Mouse (Mus musculus): ENCODE data around the gene Olfr934. TPM values are rescaled to one million over a fixed set of nuclear protein-coding genes. Genes with fewer than 3 reads are reported as not detected.

Olfr934 gene
- not detected in 2 replicates for polyA plus RNA-seq (2016; fragmentation: Nextera tagmentation; extraction: Ambion mirVana)

- ATAC-seq (ENCODE audit: insufficient number of reproducible peaks, insufficient read depth, low FRiP score, low TSS enrichment): no peak
- no peak within 1 kb of the TSS for H3K4me2 ChIP-seq (replicated peaks)
- WGBS: 92% methylated on average over 2 of the region's 2 CpGs
- H3K27me3 ChIP-seq: no peaks in the 10 kb centered on the region
- no peaks in the 10 kb centered on the region for H3K4me1 ChIP-seq
- no peak within 1 kb of the TSS for H3K4me3 ChIP-seq
- no peak within 1 kb of the TSS for H3K9ac ChIP-seq
- no peaks in the 10 kb centered on the region for H3K36me3 ChIP-seq
- H3K27ac ChIP-seq: no peak within 1 kb of the TSS
- no peaks in the 10 kb centered on the region for H3K9me3 ChIP-seq
These were observed at the start of gene Olfr934 for GRCm38 (mm10) chr9:38988215-38988614. Gene Olfr934 (minus strand): TSS chr9:38988315.

- H3K4me1 ChIP-seq: no peaks in the 10 kb centered on the region
- no peaks in the 10 kb centered on the region for H3K27me3 ChIP-seq
- no peaks in the 10 kb centered on the region for H3K9me3 ChIP-seq
- no peak within 1 kb of the TSS for H3K27ac ChIP-seq
- no peak within 1 kb of the TSS for H3K9ac ChIP-seq
- WGBS: 87% methylated on average over 1 of the region's 1 CpGs
- no peaks in the 10 kb centered on the region for H3K36me3 ChIP-seq
- no peak within 1 kb of the TSS for H3K4me2 ChIP-seq (replicated peaks)
- H3K4me3 ChIP-seq: no peak within 1 kb of the TSS
- no peak for ATAC-seq (ENCODE audit: insufficient number of reproducible peaks, insufficient read depth, low FRiP score, low TSS enrichment)
These were observed 35.2 kb upstream of the Olfr934 start, which contains the start of gene Olfr146 for GRCm38 (mm10) chr9:39023277-39023676. Gene Olfr146 (minus strand): TSS chr9:39023377.

- no peak within 1 kb of the TSS for H3K4me2 ChIP-seq (replicated peaks)
- ATAC-seq (ENCODE audit: insufficient number of reproducible peaks, insufficient read depth, low FRiP score, low TSS enrichment): no peak
- H3K9ac ChIP-seq: no peak within 1 kb of the TSS
- H3K4me3 ChIP-seq: no peak within 1 kb of the TSS
- no peaks in the 10 kb centered on the region for H3K9me3 ChIP-seq
- no peak within 1 kb of the TSS for H3K27ac ChIP-seq
- no peaks in the 10 kb centered on the region for H3K27me3 ChIP-seq
- 71% methylated on average over 2 of the region's 2 CpGs for WGBS
- H3K36me3 ChIP-seq: no peaks in the 10 kb centered on the region
- H3K4me1 ChIP-seq: no peaks in the 10 kb centered on the region
These were observed 11.5 kb upstream of the Olfr934 start, which contains the start of gene Olfr935 for GRCm38 (mm10) chr9:38999583-38999982. Gene Olfr935 (minus strand): TSS chr9:38999683.

- no peak for ATAC-seq (ENCODE audit: insufficient number of reproducible peaks, insufficient read depth, low FRiP score, low TSS enrichment)
- Histone ChIP-seq H3K27ac (no peak within 1 kb of the TSS), H3K4me3 (no peak within 1 kb of the TSS), H3K4me1 (no peaks in the 10 kb centered on the region), H3K27me3 (no peaks in the 10 kb centered on the region), H3K9me3 (no peaks in the 10 kb centered on the region), H3K4me2 (replicated peaks) (no peak within 1 kb of the TSS), H3K36me3 (no peaks in the 10 kb centered on the region), H3K9ac (no peak within 1 kb of the TSS)
- 75% methylated on average over 4 of the region's 4 CpGs for WGBS
These were observed 16.1 kb downstream of the Olfr934 start, which contains the start of gene Olfr933 for GRCm38 (mm10) chr9:38972013-38972412. Gene Olfr933 (plus strand): TSS chr9:38972313.

DNA sequence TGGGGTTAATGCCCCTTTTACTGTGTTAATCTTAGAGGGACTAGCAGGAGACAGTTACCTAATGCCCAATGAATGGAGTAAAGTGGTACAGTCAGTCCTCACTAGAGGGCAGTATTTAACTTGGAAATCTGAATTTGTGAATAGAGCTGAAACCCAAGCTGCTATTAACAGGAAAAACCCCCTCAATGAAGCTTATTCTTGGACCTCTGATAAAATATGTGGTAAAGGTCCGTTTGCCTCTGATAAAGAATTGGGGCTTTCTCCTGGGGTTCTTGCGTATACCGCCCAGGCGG is 34.0 kb downstream of the Olfr934 start:
- ATAC-seq (ENCODE audit: insufficient number of reproducible peaks, insufficient read depth, low FRiP score, low TSS enrichment): no peak
- Histone ChIP-seq H3K36me3 (no peaks in the 10 kb centered on the region), H3K27ac (no peak overlapping the region), H3K4me2 (replicated peaks) (no peak overlapping the region), H3K4me1 (no peaks in the 10 kb centered on the region), H3K27me3 (no peaks in the 10 kb centered on the region), H3K9me3 (no peaks in the 10 kb centered on the region), H3K4me3 (no peak overlapping the region), H3K9ac (no peak overlapping the region)
- WGBS: 87% methylated on average over 4 of the region's 4 CpGs

DNA sequence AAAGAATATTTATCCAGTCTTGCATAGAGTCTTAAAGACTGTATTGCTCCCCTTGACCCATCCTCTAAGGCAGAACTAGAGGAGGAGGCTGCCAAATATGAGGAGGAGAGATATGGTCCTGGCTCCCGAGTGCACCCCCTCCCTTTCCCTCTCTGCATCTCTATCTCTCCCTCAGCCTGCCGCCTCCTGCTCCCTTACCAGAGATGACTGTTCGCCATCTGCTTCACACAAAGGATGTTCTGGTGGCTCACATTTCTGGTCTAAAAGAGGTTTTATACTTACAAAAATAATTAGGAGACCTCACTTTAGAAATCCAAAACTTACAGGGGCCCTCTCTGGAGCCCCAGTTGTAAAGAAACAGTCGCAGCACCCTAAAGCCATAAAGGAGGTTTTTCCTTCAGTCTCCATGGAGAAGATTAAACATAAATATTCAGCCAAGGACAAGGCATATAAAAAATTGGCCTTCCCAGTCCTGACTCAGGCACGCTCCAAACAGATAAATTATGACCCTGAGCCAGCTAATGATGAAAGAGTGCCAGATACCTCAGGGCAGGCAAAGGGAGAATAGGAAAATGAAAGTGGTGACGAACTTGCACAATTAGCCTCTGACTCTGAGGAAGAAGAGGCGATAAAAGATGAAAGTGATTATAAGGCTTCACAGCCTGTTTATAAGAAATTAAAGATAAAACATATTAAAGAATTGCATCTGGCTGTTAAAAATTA is 34.6 kb downstream of the Olfr934 start:
- Histone ChIP-seq H3K27ac (no peak overlapping the region), H3K4me1 (no peaks in the 10 kb centered on the region), H3K9ac (no peak overlapping the region), H3K27me3 (no peaks in the 10 kb centered on the region), H3K4me2 (replicated peaks) (no peak overlapping the region), H3K4me3 (no peak overlapping the region), H3K9me3 (no peaks in the 10 kb centered on the region), H3K36me3 (no peaks in the 10 kb centered on the region)
- ATAC-seq (ENCODE audit: insufficient number of reproducible peaks, insufficient read depth, low FRiP score, low TSS enrichment): no peak
- WGBS: 83% methylated on average over 7 of the region's 7 CpGs

Other genes starting within 250 kb of the Olfr934 start
- gene Olfr920, start 236.0 kb downstream of the Olfr934 start, polyA plus RNA-seq (2016; fragmentation: Nextera tagmentation; extraction: Ambion mirVana): 0.04 TPM in 1 of 2 replicates, not detected in the other
- gene Olfr921, start 215.2 kb downstream of the Olfr934 start, polyA plus RNA-seq (2016; fragmentation: Nextera tagmentation; extraction: Ambion mirVana): not detected in 2 replicates
- gene Olfr922, start 173.7 kb downstream of the Olfr934 start, polyA plus RNA-seq (2016; fragmentation: Nextera tagmentation; extraction: Ambion mirVana): not detected in 2 replicates
- not detected in 2 replicates for gene Olfr923, start 161.8 kb downstream of the Olfr934 start, polyA plus RNA-seq (2016; fragmentation: Nextera tagmentation; extraction: Ambion mirVana)
- not detected in 2 replicates for gene Olfr924, start 143.9 kb downstream of the Olfr934 start, polyA plus RNA-seq (2016; fragmentation: Nextera tagmentation; extraction: Ambion mirVana)
- gene Olfr26, start 133.3 kb downstream of the Olfr934 start, polyA plus RNA-seq (2016; fragmentation: Nextera tagmentation; extraction: Ambion mirVana): not detected in 2 replicates
- gene Olfr926, start 111.2 kb downstream of the Olfr934 start, polyA plus RNA-seq (2016; fragmentation: Nextera tagmentation; extraction: Ambion mirVana): not detected in 2 replicates
- gene Olfr930, start 58.5 kb downstream of the Olfr934 start, polyA plus RNA-seq (2016; fragmentation: Nextera tagmentation; extraction: Ambion mirVana): not detected in 2 replicates
- gene Olfr933, start 16.0 kb downstream of the Olfr934 start, polyA plus RNA-seq (2016; fragmentation: Nextera tagmentation; extraction: Ambion mirVana): not detected in 2 replicates
- not detected in 2 replicates for gene Olfr935, start 11.4 kb upstream of the Olfr934 start, polyA plus RNA-seq (2016; fragmentation: Nextera tagmentation; extraction: Ambion mirVana)
- gene Olfr146, start 35.1 kb upstream of the Olfr934 start, polyA plus RNA-seq (2016; fragmentation: Nextera tagmentation; extraction: Ambion mirVana): not detected in 2 replicates
- gene Olfr937, start 76.6 kb upstream of the Olfr934 start, polyA plus RNA-seq (2016; fragmentation: Nextera tagmentation; extraction: Ambion mirVana): not detected in 2 replicates
- gene Olfr938, start 90.6 kb upstream of the Olfr934 start, polyA plus RNA-seq (2016; fragmentation: Nextera tagmentation; extraction: Ambion mirVana): not detected in 2 replicates
- gene Olfr27, start 139.8 kb upstream of the Olfr934 start, polyA plus RNA-seq (2016; fragmentation: Nextera tagmentation; extraction: Ambion mirVana): not detected in 2 replicates
- not detected in 2 replicates for gene Olfr943, start 178.0 kb upstream of the Olfr934 start, polyA plus RNA-seq (2016; fragmentation: Nextera tagmentation; extraction: Ambion mirVana)
- not detected in 2 replicates for gene Olfr944, start 213.6 kb upstream of the Olfr934 start, polyA plus RNA-seq (2016; fragmentation: Nextera tagmentation; extraction: Ambion mirVana)

Measured in embryonic facial prominence, embryonic 12.5 days (tissue).